Mouse (Mus musculus): ENCODE results near the gene Stx8. TPM values are rescaled to one million over a fixed set of nuclear protein-coding genes. Genes with fewer than 3 reads are reported as not detected.

Stx8 gene
- polyA plus RNA-seq, 1 experiment from 2014 or later: 48.9 TPM

GRCm38 (mm10) chr11:68145066-68145585 lies 179.1 kb downstream of the Stx8 start:
- peaks cover 25% of the 10 kb centered on the region for H3K4me1 ChIP-seq (ENCODE audit: insufficient read depth, low read length)
- H3K27me3 ChIP-seq (ENCODE audit: insufficient read depth, low read length): no peaks in the 10 kb centered on the region
- H3K4me3 ChIP-seq (ENCODE audit: low read length): no peak overlapping the region
- H3K9ac ChIP-seq (replicated peaks; ENCODE audit: low read length): no peak overlapping the region
- H3K9me3 ChIP-seq (ENCODE audit: low read length): no peaks in the 10 kb centered on the region
- WGBS: 46% methylated on average over 13 of the region's 13 CpGs
- ATAC-seq (ENCODE audit: low FRiP score, low TSS enrichment): no peak
- no peaks in the 10 kb centered on the region for H3K36me3 ChIP-seq (ENCODE audit: insufficient read depth, low read length)
- no peak overlapping the region for H3K27ac ChIP-seq (ENCODE audit: low read length)
- no peak overlapping the region for H3K4me2 ChIP-seq (replicated peaks; ENCODE audit: low read depth, low read length)

GRCm38 (mm10) chr11:68145586-68146455 lies 179.8 kb downstream of the Stx8 start:
- Histone ChIP-seq H3K4me3 (ENCODE audit: low read length) (no peak overlapping the region), H3K36me3 (ENCODE audit: insufficient read depth, low read length) (no peaks in the 10 kb centered on the region), H3K9ac (replicated peaks; ENCODE audit: low read length) (no peak overlapping the region), H3K27me3 (ENCODE audit: insufficient read depth, low read length) (no peaks in the 10 kb centered on the region), H3K27ac (ENCODE audit: low read length) (no peak overlapping the region), H3K4me1 (ENCODE audit: insufficient read depth, low read length) (peaks cover 29% of the 10 kb centered on the region), H3K9me3 (ENCODE audit: low read length) (no peaks in the 10 kb centered on the region), H3K4me2 (replicated peaks; ENCODE audit: low read depth, low read length) (no peak overlapping the region)
- ATAC-seq (ENCODE audit: low FRiP score, low TSS enrichment): no peak
- WGBS: 43% methylated on average over 17 of the region's 17 CpGs

GRCm38 (mm10) chr11:68146456-68146851 lies 180.5 kb downstream of the Stx8 start:
- H3K4me2 ChIP-seq (replicated peaks; ENCODE audit: low read depth, low read length): no peak overlapping the region
- ATAC-seq (ENCODE audit: low FRiP score, low TSS enrichment): no peak
- H3K4me3 ChIP-seq (ENCODE audit: low read length): no peak overlapping the region
- H3K36me3 ChIP-seq (ENCODE audit: insufficient read depth, low read length): no peaks in the 10 kb centered on the region
- no peaks in the 10 kb centered on the region for H3K9me3 ChIP-seq (ENCODE audit: low read length)
- 75% methylated on average over 4 of the region's 4 CpGs for WGBS
- no peak overlapping the region for H3K27ac ChIP-seq (ENCODE audit: low read length)
- H3K27me3 ChIP-seq (ENCODE audit: insufficient read depth, low read length): no peaks in the 10 kb centered on the region
- no peak overlapping the region for H3K9ac ChIP-seq (replicated peaks; ENCODE audit: low read length)
- peaks cover 36% of the 10 kb centered on the region for H3K4me1 ChIP-seq (ENCODE audit: insufficient read depth, low read length)

DNA sequence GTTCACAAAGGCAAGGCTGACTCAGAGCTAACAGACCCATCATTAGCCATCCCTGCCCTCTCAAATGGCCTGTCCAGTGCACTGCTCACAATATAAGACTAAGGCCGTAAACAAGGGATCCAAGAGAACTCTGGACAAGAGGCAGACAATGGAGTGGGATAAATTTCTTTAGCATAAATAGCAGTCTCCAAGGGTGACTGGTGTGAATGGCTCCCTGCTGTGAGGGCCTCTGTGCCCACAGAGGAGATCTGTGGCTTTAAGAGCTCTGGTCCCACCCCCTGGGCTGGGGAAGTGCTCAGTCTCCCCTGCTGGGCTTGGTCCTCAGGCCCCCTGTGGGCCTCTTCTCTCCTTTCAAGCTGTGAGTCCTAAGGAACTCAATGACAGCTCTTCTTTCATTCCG lies 184.9 kb downstream of the Stx8 start:
- no peaks in the 10 kb centered on the region for H3K36me3 ChIP-seq (ENCODE audit: insufficient read depth, low read length)
- H3K4me1 ChIP-seq (ENCODE audit: insufficient read depth, low read length): peaks cover 16% of the 10 kb centered on the region
- H3K9me3 ChIP-seq (ENCODE audit: low read length): no peaks in the 10 kb centered on the region
- H3K27me3 ChIP-seq (ENCODE audit: insufficient read depth, low read length): no peaks in the 10 kb centered on the region
- ATAC-seq (ENCODE audit: low FRiP score, low TSS enrichment): no peak
- no peak overlapping the region for H3K4me3 ChIP-seq (ENCODE audit: low read length)
- H3K4me2 ChIP-seq (replicated peaks; ENCODE audit: low read depth, low read length): no peak overlapping the region
- no peak overlapping the region for H3K27ac ChIP-seq (ENCODE audit: low read length)
- WGBS: 37% methylated on average over 2 of the region's 2 CpGs
- no peak overlapping the region for H3K9ac ChIP-seq (replicated peaks; ENCODE audit: low read length)

GRCm38 (mm10) chr11:68155821-68156220 lies 189.8 kb downstream of the Stx8 start:
- ATAC-seq (ENCODE audit: low FRiP score, low TSS enrichment): no peak
- Histone ChIP-seq H3K36me3 (ENCODE audit: insufficient read depth, low read length) (no peaks in the 10 kb centered on the region), H3K27me3 (ENCODE audit: insufficient read depth, low read length) (no peaks in the 10 kb centered on the region), H3K4me1 (ENCODE audit: insufficient read depth, low read length) (peaks cover 6% of the 10 kb centered on the region; the same call in 1 of the 2 replicates), H3K4me2 (replicated peaks; ENCODE audit: low read depth, low read length) (no peak overlapping the region), H3K9me3 (ENCODE audit: low read length) (no peaks in the 10 kb centered on the region), H3K9ac (replicated peaks; ENCODE audit: low read length) (no peak overlapping the region), H3K27ac (ENCODE audit: low read length) (no peak overlapping the region), H3K4me3 (ENCODE audit: low read length) (no peak overlapping the region)

DNA sequence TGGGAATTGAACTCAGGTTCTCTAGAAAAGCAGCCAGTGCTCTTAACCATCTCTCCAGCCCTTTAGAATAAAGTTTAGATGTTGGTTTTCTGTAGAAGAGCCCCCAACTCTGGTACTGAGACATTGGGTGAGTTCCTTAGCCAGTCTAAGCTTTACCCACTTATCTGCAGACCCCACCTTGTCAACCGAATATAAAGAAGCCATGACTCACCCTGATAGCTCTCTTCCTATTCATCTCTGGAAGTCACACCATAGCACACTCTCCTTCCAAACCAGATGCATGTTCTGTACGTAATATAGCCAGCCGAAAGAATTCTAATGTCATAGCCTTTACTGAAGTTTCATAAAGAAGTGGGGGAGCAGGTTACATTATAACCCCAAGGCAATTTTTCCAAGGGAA lies 192.2 kb downstream of the Stx8 start:
- WGBS: 93% methylated on average over 3 of the region's 3 CpGs
- Histone ChIP-seq H3K4me1 (ENCODE audit: insufficient read depth, low read length) (no peaks in the 10 kb centered on the region), H3K9me3 (ENCODE audit: low read length) (no peaks in the 10 kb centered on the region), H3K27ac (ENCODE audit: low read length) (no peak overlapping the region), H3K9ac (replicated peaks; ENCODE audit: low read length) (no peak overlapping the region), H3K4me3 (ENCODE audit: low read length) (no peak overlapping the region), H3K36me3 (ENCODE audit: insufficient read depth, low read length) (no peaks in the 10 kb centered on the region), H3K27me3 (ENCODE audit: insufficient read depth, low read length) (no peaks in the 10 kb centered on the region), H3K4me2 (replicated peaks; ENCODE audit: low read depth, low read length) (no peak overlapping the region)
- ATAC-seq (ENCODE audit: low FRiP score, low TSS enrichment): no peak

DNA sequence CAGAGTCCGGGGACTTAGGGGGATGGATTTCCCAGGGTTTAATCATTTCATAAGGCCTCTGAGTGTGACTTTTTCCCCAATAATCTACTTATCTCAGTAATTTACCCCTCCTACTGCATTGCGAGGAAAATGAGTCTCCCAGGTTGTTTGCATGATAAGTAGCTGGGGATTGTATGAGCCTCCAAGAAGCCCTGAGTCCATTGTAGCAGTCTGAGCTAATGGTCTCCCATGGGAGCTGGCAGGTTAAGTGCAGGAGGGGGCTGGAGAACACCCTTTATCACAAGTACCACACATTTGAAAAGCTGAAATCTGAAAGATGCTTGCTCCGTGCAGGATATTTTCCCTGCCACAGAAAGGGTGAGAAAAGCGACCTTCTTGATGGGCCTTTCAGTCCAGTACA lies 193.9 kb downstream of the Stx8 start:
- 76% methylated on average over 4 of the region's 4 CpGs for WGBS
- ATAC-seq (ENCODE audit: low FRiP score, low TSS enrichment): no peak

GRCm38 (mm10) chr11:68164408-68164807 lies 198.4 kb downstream of the Stx8 start:
- 90% methylated on average over 5 of the region's 5 CpGs for WGBS
- no peaks in the 10 kb centered on the region; the same call in 1 of the 2 replicates for H3K4me1 ChIP-seq (ENCODE audit: insufficient read depth, low read length)
- H3K27ac ChIP-seq (ENCODE audit: low read length): no peak overlapping the region
- no peak for ATAC-seq (ENCODE audit: low FRiP score, low TSS enrichment)
- no peaks in the 10 kb centered on the region for H3K9me3 ChIP-seq (ENCODE audit: low read length)
- no peaks in the 10 kb centered on the region for H3K27me3 ChIP-seq (ENCODE audit: insufficient read depth, low read length)
- no peak overlapping the region for H3K9ac ChIP-seq (replicated peaks; ENCODE audit: low read length)
- H3K4me2 ChIP-seq (replicated peaks; ENCODE audit: low read depth, low read length): no peak overlapping the region
- H3K36me3 ChIP-seq (ENCODE audit: insufficient read depth, low read length): no peaks in the 10 kb centered on the region
- no peak overlapping the region for H3K4me3 ChIP-seq (ENCODE audit: low read length)

More for the DNA sequence above, 193.9 kb downstream of the Stx8 start:
- Histone ChIP-seq H3K9me3 (ENCODE audit: low read length) (no peaks in the 10 kb centered on the region), H3K4me2 (replicated peaks; ENCODE audit: low read depth, low read length) (no peak overlapping the region), H3K36me3 (ENCODE audit: insufficient read depth, low read length) (no peaks in the 10 kb centered on the region), H3K4me3 (ENCODE audit: low read length) (no peak overlapping the region), H3K4me1 (ENCODE audit: insufficient read depth, low read length) (no peaks in the 10 kb centered on the region), H3K9ac (replicated peaks; ENCODE audit: low read length) (no peak overlapping the region), H3K27ac (ENCODE audit: low read length) (no peak overlapping the region), H3K27me3 (ENCODE audit: insufficient read depth, low read length) (no peaks in the 10 kb centered on the region)

DNA sequence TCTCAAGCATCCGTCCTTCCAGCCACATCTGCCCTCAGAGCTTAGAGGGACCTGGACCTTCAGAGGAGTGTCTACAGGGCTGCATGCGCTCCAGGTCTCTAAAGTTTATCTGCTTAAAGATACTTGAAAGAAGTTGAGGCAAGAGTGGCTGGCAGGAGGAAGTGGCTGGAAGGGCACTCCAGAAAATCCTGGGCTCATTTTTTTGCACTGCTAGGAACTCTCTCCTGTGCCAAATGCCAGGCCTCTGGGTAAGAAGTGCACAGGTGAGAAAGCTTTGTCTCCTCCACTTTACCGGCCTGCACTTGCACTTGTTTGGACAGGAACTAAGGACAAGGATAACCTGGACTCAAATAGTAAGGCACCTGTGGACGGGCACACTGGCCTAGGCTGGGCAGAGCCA lies 202.4 kb downstream of the Stx8 start:
- Histone ChIP-seq H3K4me3 (ENCODE audit: low read length) (no peak overlapping the region), H3K4me2 (replicated peaks; ENCODE audit: low read depth, low read length) (no peak overlapping the region), H3K4me1 (ENCODE audit: insufficient read depth, low read length) (peaks cover 3% of the 10 kb centered on the region; the same call in 1 of the 2 replicates), H3K36me3 (ENCODE audit: insufficient read depth, low read length) (no peaks in the 10 kb centered on the region), H3K9me3 (ENCODE audit: low read length) (no peaks in the 10 kb centered on the region), H3K9ac (replicated peaks; ENCODE audit: low read length) (no peak overlapping the region), H3K27me3 (ENCODE audit: insufficient read depth, low read length) (no peaks in the 10 kb centered on the region), H3K27ac (ENCODE audit: low read length) (no peak overlapping the region)
- 46% methylated on average over 4 of the region's 4 CpGs for WGBS
- ATAC-seq (ENCODE audit: low FRiP score, low TSS enrichment): no peak

DNA sequence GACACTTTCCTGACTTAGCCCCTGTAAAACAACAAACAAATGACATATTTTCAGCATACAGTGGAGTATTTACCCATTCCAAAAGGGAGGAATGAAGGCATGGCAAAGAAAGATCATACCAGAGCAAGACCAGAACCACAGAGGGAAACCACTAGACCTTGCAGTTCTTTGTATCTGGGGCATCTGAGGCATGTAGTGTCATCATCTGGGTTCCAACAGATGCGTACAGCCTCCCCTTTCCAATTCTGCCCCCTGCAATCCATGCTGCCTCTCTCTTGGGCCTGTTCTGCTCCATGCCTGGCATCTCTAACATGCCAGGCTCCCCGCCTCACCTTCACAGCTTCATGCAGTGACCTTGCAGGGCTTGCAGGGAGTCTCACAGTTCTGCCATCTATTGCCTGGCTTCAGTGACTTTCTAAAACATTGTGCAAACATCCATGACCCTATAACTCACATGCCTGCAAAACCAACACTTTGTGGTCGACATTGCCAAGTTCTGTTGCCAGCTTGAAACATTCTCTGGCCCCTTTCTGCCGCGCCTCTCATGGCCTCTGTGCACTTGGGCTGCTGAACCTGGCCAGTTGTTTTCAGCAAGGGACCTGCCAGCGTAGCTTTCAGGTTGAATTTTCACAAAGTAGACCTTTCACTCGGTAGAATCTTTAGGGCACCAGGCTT lies 206.1 kb downstream of the Stx8 start:
- Histone ChIP-seq H3K4me2 (replicated peaks; ENCODE audit: low read depth, low read length) (no peak overlapping the region), H3K9me3 (ENCODE audit: low read length) (no peaks in the 10 kb centered on the region), H3K4me3 (ENCODE audit: low read length) (no peak overlapping the region), H3K4me1 (ENCODE audit: insufficient read depth, low read length) (peaks cover 5% of the 10 kb centered on the region; the same call in 1 of the 2 replicates), H3K9ac (replicated peaks; ENCODE audit: low read length) (no peak overlapping the region), H3K27me3 (ENCODE audit: insufficient read depth, low read length) (no peaks in the 10 kb centered on the region), H3K27ac (ENCODE audit: low read length) (no peak overlapping the region), H3K36me3 (ENCODE audit: insufficient read depth, low read length) (no peaks in the 10 kb centered on the region)
- ATAC-seq (ENCODE audit: low FRiP score, low TSS enrichment): no peak
- WGBS: 71% methylated on average over 7 of the region's 7 CpGs

Measured in kidney, embryonic 16.5 days (tissue).